Mouse (Mus musculus) neutrophil, adult 5-6 weeks (primary cell): ENCODE results near the gene Igsf6. TPM values are rescaled to one million over a fixed set of nuclear protein-coding genes. Genes with fewer than 3 reads are reported as not detected.

ENCODE experiments used
- ATAC-seq: fragments of 151-379, 151-347 bp; 2 replicates; pipeline ENCODE4 v1.8.0; 2017; ENCODE audit warnings: mild to moderate bottlenecking, moderate TSS enrichment; ENCODE audit not compliant: insufficient number of reproducible peaks, poor library complexity, low FRiP score, severe bottlenecking; ENCODE audit errors: extremely low read depth
- total RNA-seq: library from RNA; stranded (forward); fragments of 200-1000 nt; gene quantifications from 2 replicates; pipeline ENCODE4 v1.2.3, GENCODE M21; 2017

Igsf6 gene
- total RNA-seq, 1 experiment from 2014 or later: 339 TPM

GRCm38 (mm10) chr7:121018778-121019177 lies 55.6 kb downstream of the Igsf6 start:
- no peak for ATAC-seq

GRCm38 (mm10) chr7:121014486-121014885 lies 59.9 kb downstream of the Igsf6 start:
- ATAC-seq: no peak

Other genes starting within 250 kb of the Igsf6 start
- 51.9 and 56.9 TPM in 2 replicates for gene Eef2k, start 231.7 kb downstream of the Igsf6 start, total RNA-seq
- gene Polr3e, start 156.8 kb downstream of the Igsf6 start, total RNA-seq: 16.6 and 19.2 TPM in 2 replicates
- gene Cdr2, start 92.3 kb downstream of the Igsf6 start, total RNA-seq: 25.7 and 28.2 TPM in 2 replicates
- not detected in 2 replicates for gene Mfsd13b, start 92.1 kb downstream of the Igsf6 start, total RNA-seq
- gene Mettl9, start 40.1 kb downstream of the Igsf6 start, total RNA-seq: 192 and 194 TPM in 2 replicates
- gene Otoa, start 7.1 kb upstream of the Igsf6 start, total RNA-seq: 0.12 and 2.5 TPM in 2 replicates